Mouse (Mus musculus): Measurements from ENCODE around the gene Pth2r. TPM values are rescaled to one million over a fixed set of nuclear protein-coding genes. Genes with fewer than 3 reads are reported as not detected.

The Pth2r gene
- polyA plus RNA-seq, 1 experiment from 2014 or later: not detected

Other genes starting within 250 kb of the Pth2r start
- 0.39 and 0.72 TPM in 2 replicates for gene Akr1cl, start 249.3 kb upstream of the Pth2r start, polyA plus RNA-seq (2015; fragmentation: Nextera tagmentation; extraction: Ambion mirVana)
- gene Cryge, start 230.9 kb upstream of the Pth2r start, polyA plus RNA-seq (2015; fragmentation: Nextera tagmentation; extraction: Ambion mirVana): not detected in 2 replicates
- gene Crygd, start 218.6 kb upstream of the Pth2r start, polyA plus RNA-seq (2015; fragmentation: Nextera tagmentation; extraction: Ambion mirVana): not detected in 2 replicates
- 0.36 and 0.37 TPM in 2 replicates for gene Crygc, start 208.4 kb upstream of the Pth2r start, polyA plus RNA-seq (2015; fragmentation: Nextera tagmentation; extraction: Ambion mirVana)
- gene Crygb, start 199.8 kb upstream of the Pth2r start, polyA plus RNA-seq (2015; fragmentation: Nextera tagmentation; extraction: Ambion mirVana): not detected in 2 replicates
- not detected in 2 replicates for gene Cryga, start 178.7 kb upstream of the Pth2r start, polyA plus RNA-seq (2015; fragmentation: Nextera tagmentation; extraction: Ambion mirVana)
- gene Gm28845, start 162.5 kb upstream of the Pth2r start, polyA plus RNA-seq (2015; fragmentation: Nextera tagmentation; extraction: Ambion mirVana): not detected in 2 replicates
- gene D630023F18Rik, start 158.8 kb upstream of the Pth2r start, polyA plus RNA-seq (2015; fragmentation: Nextera tagmentation; extraction: Ambion mirVana): 2.3 TPM in 2 replicates
- gene Idh1, start 95.6 kb upstream of the Pth2r start, polyA plus RNA-seq (2015; fragmentation: Nextera tagmentation; extraction: Ambion mirVana): 55.7 and 57.0 TPM in 2 replicates
- gene Pikfyve, start 95.4 kb upstream of the Pth2r start, polyA plus RNA-seq (2015; fragmentation: Nextera tagmentation; extraction: Ambion mirVana): 9.1 and 12.9 TPM in 2 replicates

Measured in thymus, postnatal 0 days (tissue).